Mouse (Mus musculus) cerebellum, adult 9-11 months (tissue): ENCODE data around the gene Kcnk3.
A peak's percentile ranks its signal among the peaks of the same experiment; 100 is the strongest.

Experiments used
- DNase-seq: peaks from one replicate; pipeline ENCODE4 v3.0.0; 2022

Kcnk3 gene

DNA sequence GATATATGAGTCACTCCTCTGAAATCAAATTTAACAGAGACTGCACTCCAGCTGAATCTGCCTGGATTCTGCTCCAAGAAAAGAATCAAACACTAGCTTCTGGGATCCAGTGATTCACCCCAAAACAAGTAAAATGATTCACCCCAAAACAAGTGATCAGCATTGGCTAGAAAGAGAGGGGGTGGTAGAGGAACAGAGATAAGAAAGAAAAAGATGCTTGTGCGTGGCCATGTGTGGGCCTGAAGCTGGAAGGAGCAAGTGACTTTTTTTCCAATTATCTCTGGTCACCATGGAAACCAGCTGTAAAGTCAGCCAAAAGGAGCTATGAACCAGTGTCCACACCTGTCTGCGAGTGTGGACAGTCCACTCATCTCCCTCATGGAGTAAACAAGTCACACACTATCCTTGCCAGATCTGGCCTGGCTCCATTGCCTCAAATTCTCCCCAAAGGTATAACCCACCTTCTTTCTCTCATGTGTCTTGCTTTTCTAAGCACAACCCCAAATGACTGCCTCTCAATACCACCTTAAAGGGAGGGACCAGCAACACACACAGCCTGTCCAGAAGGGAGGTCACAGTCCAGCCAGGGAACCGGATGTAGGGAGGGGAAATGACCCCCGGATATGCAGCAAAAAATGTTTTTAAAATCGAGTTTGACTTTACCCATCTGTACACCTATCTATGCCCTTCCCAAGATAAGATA, 55.7 kb downstream of the Kcnk3 start:
- no peak for DNase-seq

DNA sequence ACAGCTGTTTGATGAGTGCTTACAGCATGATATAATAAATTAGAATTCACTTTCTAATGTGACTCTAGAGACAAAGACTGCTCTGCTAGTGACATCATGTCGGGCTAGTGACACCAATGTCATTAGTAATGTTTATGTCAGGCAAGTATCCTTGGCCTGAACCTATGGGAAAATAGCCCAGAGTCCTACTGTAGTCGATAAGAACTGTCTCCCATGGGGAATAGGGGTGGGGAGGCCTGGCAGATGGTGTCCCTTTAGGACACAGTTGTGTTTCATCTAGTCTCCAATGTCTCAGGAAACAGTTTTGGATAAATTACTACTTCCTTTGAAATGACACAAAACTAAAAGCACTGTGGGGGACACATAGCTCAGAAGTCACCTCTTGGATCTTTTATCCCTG, 58.1 kb downstream of the Kcnk3 start:
- DNase-seq: no peak

DNA sequence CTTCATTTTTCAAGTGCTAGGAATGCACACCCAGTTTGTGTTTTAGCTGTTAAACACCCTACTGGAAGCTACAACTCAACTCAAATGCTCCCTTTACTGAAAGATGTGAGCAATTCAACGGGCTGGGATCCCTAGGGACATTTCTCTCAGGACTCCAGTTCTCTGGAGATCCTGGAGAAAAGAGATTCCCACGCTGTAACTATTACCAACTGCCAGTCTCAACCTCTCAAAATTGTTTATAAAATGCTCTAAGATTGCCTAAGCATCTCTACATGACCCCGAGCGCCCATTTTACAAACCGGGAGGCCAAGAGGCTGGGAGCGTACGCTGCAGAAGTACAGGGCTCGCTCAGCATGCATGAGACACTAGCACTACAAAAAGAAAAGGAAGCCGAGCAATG, 59.4 kb downstream of the Kcnk3 start:
- no peak for DNase-seq

DNA sequence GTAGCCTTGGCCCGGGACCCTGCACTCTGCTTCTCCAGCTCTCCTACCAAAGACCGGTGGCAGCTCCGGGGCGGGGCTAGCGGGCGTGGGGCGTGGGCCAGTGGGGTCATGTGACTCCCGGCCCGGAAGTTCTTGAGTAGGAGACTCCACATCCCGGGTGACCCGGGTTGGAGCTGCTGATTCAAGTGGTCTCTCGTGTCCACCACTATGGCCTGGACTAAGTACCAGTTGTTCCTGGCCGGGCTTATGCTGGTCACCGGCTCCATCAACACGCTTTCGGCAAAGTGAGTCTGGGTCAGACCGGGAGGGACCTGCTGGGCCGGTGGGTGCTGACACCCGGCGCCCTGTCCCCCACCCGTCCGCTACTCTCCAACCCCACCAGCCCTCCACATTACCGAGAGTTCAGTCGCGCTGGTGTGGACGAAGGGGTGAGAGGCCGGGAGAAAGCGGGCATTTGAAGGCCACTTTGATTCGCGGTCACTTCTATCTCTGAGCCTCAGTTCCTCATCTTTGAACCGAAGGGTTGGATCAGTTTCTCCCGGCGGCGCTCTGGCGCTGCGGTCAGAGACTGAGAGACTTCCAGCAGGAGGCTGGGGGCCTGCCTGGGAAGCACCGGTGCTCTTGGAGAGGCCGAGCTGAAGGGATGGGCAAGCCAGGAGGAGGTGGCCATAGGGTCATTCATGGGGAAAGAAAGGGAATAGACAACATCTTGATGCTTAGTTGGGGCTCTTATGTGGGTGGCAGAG, 60.0 kb downstream of the Kcnk3 start, which contains the start of gene Slc35f6:
TSS of gene Slc35f6 (plus strand) at position 119 of the 746 bp plus-strand sequence.
- DNase-seq: peak; percentile 91

DNA sequence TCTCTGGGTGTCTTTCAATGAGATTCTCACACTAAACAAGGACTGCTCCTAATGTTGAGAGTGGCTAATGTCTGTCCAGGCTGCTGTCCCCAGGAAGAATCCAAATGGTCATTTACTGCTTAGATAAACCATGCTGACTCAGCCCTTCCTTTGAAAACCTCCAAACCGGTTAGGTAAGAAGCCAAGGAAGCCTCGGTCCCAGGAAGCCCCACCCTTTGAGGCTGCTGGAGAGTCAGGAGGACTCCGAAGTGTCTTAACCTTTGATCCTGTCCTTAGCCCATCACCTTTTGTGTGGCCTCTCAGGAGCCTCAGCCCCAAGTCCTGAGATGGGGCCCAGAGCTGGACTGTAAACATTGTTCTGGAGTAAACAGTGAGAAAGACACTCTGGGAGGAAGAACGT, 61.6 kb downstream of the Kcnk3 start:
- DNase-seq: no peak

DNA sequence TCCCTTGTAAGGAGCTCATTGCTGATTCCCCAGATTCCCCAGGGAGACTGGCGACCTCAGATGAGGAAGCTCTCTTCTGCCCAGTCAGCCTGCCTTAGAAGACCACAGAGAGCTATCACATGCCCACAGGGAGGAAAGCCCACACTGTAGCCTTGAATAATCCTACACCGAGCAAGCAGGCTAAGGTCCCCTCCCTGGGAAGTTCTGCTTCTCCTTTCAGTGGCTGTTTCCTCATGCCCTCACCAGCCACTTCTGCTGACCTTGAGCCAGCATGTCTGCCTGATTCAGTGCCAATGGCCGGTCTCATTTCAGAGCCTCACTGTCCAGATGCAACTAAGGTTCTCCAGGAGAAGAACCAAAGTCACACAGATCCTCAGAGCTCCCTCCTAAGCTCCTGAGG, 62.8 kb downstream of the Kcnk3 start:
- DNase-seq: no peak

DNA sequence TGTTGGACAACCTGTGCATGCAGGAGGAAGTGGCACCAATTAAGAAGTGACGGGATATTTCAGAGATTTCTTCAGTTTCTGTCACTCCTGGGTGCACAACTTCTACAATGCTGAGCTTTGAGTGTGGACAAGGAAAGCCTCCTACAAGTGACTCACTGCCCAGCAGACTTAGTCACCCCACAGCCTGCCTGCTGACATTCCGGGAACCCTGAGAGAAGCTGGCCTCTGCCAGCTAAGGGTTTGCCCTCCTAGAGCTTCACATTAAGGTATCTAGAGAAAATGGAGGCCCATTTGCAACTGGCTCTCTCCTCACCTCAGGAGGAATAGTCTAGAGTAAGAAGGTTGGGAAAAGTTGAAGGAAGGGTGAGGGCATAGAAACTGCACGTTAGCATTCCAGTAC, 63.6 kb downstream of the Kcnk3 start:
- DNase-seq: no peak

DNA sequence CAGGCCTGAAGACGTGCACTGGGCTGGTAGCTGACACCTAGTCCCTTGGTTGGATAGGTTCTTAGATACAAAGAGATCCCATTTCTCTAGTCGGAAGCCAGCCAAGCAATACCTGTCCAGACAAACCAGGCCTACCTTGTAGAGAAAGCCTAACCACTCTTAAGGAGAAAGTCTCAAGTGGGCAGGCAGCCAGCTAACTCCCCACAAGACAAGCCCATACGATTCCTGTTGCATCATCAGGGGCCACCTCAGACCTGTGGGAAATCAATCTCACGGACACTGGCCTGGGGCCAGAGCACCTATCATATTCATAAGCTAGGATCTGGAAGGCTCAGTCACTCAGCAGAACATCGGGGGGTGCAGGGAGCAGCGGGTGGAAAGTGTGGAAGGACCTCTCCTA, 65.3 kb downstream of the Kcnk3 start:
- DNase-seq: no peak

DNA sequence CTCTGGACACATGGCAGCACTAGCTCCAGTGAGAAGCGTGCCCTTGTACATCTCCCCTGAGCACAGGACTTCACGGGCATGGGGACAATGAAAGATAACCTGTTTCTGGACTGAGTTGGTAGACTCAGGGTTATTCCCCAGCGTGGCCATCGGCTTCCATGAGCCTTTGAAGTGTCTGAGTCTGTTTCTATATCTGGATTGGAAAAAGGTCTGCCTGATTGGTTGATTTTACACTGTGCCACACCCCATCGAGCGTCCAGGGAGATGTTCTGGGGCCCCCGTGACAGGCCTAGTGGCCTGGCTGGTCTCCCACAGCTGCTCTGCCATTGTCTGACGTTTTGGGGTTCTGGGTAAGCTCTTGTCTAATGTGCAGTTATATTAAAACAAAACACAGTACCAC, 67.1 kb downstream of the Kcnk3 start:
- DNase-seq: no peak

DNA sequence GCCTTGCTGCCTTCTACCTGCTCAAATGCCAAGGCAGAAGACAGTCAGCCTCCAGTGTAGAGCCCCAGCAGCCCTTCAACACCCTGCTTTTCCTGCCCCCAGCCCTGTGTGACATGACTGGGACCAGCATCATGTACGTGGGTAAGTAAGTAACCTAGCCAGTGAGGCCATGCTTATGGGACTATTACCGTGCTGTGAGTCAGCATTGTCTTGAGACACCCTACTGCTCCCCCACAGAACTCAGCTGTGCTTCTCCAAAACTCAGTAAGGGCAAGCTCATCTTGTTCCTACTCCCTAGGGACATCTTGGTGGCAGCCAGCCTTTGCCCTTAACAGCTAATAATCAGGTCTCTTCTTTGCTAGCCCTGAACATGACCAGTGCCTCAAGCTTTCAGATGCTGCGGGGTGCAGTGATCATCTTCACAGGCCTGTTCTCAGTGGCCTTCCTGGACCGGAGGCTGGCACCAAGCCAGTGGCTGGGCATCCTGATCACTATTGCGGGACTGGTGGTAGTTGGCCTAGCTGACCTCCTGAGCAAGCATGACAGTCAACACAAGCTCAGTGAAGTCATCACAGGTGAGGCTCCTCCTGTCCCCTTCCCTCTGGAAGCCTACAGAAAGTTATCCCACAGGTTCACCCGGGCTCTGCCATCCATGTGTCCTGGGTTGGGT, 67.7 kb downstream of the Kcnk3 start:
- no peak for DNase-seq

DNA sequence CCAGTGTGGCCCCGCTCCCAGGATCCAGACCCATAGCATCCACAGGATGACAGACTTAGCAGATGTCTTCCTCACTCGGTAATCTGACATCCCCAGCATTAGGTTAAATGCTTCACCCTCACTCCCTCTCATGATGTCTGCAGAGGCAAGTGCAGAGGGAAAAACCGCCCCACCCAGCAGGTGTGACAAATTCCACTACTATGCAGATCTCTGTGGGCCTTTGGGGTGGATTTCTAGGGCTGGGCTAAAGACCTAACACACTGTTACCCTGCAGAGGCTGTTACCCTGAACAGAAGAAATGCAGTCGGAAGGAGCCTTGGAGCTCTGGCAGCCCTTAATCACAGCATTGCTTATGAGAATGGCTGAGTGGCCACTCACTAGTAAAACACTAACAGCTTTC, 71.1 kb downstream of the Kcnk3 start:
- DNase-seq: no peak

DNA sequence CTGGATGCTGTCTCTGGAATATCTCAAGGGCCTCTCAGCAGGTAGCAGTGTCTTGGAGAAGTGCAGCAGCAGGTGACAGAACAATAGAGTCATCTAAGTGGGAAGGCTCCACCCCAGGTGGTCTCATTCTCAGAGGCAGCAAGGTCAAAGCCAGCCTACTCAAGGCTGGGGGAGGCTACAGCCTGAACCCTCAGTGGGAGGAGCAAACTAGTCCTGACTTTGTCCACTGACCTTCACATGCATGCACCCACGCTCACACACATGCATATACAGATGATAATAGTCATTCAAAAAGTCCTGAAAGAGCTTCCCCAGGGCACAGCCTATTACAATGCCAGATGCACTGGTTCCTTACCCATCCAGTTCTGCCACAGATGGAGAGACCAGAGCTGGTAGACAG, 72.3 kb downstream of the Kcnk3 start:
- DNase-seq: no peak

DNA sequence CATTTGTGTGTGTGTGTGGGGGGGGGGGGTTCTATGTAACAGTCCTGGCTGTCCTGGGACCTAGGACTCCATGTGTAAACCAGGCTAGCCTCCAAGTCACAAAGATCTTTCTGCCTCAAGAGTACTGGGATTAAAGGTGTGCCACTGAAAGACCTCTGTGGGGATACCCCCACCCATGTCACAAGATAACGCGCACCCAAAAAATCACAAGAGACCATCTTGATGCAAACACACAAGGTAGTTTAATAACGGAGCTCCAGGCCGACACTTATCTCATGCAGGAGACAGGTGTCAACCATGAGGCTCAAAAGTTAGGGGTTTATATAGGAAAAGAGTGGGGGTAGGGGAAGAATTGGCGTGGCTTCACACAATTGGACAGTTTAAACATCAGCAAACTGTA, 72.8 kb downstream of the Kcnk3 start:
- DNase-seq: no peak

DNA sequence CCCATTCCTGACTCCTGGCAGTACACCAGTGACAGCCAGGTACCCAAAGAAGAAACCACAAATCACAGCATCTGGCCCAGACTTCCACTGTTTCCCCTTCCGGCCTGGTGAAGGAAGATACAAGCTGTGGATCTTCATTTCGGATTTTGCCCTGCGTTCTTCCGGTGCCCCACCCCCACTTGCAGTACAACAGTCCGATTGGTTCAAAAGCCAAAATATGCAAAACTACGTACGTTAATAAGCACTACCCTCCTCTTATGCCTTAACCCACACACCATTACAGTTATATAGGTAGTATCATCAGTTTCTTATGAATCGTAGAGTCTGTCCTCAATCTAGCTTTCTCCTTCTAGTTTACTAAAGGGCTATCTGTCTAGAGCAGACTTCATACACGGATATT, 77.4 kb downstream of the Kcnk3 start:
- no peak for DNase-seq

DNA sequence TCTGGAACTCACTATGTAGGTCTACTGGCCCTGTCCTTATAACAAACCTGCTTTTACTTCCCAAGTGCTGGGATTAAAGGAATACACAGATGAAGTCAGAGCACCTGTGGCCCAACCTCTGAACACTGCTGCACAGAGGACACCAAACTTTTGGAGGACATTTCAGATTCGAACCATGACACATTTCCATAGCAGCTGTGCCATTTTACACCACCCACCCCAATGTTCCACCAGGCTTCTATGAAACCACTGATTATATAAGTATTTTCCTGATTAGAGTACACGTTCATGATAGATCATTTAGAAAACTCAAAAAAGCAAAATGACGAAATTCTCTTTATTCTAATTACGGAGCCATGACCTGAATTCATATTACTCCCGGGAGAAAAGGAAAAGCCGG, 78.0 kb downstream of the Kcnk3 start:
- DNase-seq: no peak

DNA sequence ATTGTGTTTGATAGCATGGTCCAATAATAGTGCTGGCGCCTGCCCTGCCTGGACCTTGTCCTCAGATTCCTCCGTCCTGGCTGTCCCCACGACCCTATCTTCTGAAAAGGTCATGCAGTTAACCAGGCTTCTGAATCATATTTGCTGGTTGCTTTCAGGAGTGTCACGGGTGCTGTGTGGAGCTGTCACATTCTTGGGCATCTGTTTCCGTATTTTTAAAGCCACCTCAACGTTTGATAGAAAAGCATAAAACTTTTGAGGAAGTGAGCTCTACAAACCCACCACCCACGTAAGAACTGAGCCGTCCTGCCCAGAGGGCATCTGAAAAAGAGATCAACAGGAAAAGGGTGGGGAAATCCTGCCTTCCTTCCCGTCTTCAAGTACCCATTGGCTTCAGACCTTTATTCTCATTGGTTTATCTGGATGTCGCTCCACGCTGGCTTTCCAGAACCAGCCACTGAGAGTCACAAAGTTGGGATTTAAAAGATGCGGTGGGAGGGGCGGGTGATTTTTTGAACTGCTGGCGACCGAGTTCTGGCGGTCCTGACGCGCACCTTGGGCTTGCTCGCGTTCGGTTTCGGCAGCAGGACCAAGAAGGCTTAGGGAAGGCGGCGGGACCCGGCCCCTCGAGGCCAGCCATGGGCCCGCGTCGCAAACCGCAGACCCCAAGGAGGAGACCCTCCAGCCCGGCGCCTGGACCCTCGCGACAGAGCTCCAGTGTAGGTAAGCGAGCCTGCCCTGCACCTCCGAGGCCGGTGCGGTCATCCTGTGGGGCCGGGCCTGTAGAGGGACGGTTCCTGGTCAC, 78.6 kb downstream of the Kcnk3 start, which contains the start of gene Cenpa:
TSS of gene Cenpa (plus strand) at position 387 of the 805 bp plus-strand sequence.
- peak; percentile 93 for DNase-seq

DNA sequence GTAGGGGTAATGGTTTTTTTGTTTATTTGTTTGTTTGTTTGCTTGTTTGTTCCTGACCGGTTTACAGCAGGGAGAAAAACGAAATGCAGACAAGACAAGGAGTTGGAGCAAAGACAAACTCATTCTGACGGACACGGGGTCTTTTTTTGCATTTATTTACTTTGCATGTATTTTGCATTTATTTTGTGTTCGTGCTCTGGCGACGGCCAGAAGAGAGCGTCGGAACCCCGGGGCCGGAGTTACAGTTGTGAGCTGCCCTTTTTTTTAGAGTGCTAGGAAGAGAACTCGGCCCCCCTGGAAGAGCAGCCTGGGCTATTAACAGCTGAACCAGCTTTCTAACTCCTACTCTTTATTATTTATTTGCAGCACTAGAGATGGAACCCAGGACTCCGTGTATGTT, 79.2 kb downstream of the Kcnk3 start:
- no peak for DNase-seq

DNA sequence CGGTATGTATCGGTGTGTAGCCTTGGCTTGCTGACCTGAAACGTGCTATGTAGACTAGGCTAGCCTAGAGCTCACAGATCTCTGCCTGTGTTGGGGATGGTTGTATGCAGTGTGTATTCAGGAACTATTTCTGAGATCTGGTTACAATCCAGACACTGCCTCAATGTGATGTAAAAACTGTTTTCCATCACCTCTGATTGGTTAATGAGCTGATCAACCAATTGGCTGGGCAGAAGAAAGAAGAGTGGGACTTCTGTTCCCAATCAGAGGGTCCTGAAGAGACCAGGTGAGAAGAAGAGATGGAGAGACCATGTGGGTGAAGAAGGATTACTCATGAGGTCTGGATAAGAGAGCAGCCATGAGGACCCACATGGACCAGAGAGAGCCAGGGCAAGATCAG, 79.7 kb downstream of the Kcnk3 start:
- DNase-seq: no peak

DNA sequence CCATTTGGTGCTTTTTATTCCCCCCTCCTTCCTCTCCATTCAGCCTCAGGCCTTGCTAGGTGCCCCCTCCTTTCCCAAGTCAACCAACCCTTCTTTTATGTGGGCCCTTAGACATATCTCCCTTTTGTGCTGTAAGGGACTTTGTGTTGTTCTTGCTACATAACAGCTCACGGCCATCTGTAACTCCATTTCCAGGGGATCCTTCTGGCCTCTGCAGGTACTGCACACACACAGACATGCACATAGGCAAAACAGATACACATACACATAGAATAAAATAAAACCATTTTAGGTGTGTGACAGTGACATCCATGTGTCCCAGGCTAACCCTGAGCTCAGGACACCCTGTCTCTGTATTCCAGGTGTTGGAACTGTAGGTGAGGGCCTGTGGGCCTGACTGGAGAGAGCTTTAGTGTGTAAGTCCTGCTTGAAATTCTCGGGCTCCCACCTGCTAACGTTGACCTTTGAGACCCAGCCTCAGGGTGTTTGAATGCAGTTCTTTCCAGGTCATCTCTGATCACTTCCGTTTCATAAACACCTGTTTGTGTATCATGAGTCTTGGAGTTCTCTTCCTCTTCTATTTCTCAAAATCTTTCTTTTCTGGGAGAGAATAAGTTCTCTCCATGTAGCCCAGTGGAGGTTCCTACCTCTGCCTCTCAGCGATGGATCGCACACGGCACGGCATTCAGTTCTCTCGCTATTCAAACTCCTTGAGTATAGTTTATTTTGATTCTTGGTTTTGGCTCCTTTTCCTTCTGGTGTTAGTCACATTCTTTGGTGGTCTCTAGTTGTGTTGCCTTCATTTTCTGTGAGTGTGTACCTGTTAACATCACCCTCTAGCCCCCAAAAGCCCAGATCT, 80.9 kb downstream of the Kcnk3 start:
- no peak for DNase-seq

DNA sequence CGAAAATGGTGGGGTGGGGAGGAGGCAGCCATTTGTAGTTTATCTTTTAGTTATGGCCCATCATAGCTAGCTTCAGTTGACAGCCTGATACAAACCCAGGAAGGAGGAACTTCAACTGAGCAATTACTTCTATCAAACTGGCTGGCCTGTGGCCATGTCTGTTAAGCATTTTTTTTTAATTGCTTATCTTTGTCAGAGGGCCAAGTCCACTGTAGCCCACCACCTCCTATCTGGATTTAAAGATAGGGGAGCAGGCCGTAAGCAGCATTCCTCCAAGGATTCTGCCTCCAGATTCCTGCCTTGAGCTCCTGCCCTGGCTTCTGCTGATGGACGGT, 81.5 kb downstream of the Kcnk3 start:
- DNase-seq: no peak

DNA sequence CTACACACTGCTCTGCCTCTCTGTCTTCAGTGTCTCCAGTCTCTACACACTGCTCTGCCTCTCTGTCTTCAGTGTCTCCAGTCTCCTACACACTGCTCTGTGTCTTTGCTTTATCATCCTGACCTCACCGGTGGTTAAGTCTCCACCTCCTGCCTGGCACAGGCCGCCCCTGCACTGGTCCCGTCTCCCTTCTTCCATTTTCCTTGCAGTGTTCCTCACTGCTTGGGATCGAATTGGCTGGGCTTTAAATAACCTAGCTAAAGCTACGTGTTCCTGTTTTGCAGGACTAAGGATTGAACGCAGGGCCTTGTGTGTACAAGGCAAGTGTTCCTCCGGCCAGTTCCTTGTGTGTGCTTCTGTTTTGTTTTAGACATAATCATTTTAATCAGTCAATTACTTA, 82.1 kb downstream of the Kcnk3 start:
- no peak for DNase-seq

DNA sequence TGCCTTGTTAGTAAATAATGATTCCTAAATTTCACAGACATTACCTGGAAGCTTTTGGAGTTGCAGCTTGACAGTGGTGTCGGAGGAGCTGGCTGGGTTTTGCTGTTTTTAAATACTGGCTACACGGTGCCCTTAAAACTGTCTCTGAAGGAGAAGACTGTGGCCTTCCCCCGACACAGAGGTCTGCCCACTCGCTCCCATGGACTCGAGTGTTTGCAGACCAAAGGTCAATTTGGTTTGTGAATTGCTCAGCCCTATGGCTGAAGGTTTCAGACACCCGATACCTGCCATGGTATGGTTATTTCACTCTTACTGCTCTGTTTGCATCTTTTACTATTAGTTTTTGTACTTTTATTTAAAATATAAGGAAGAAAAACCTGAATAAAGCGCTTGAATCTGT, 86.0 kb downstream of the Kcnk3 start:
- DNase-seq: no peak
